Mouse (Mus musculus): Measurements from ENCODE around the gene Nme1. TPM values are rescaled to one million over a fixed set of nuclear protein-coding genes. Genes with fewer than 3 reads are reported as not detected.

Gene Nme1
- total RNA-seq (2021), result 10 to 100 TPM; 56.9 to 82.9 TPM

DNA sequence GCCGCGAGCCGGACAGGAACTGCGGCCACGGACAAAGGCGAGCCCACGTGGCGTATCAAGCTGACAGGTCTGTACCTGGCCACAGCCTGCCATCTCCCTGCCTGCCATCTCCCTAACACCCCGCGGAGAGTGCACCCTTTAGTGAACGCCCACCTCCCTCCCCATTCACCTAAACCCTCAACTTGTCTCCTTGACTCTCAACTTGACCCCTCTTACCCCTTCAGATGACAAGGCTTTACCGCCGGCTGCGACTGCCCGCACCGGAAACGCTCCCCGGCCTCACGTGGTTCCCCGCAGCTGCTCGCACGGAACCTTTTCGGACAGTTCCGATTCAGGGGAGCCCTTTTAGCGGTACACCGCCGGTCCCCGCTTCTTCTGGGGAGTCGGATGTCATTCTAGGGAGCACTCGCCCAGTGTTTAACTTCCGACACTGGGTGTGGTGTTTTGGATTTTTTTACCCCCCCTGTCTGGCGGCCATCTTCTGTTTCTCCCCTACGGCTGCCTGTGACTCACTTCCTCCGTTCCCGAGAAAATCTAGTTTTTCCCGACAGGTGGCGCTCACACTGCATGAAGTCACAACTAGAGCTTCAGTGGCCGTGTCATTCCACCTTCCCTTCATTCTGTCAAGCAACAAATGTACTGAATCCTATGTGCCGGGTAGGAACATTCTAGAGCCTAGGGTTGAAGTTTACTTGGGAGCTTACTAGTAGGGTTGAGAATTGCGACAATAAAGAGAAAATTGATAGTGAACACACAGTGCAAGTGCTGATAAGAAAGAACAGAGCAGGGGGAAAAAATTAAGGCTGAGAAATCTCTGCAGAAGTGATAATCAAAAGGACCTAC lies at the start of gene Nme1, which contains the start of gene Gm20390:
Nme1 (minus strand) TSS at position 517 of the 843 bp plus-strand sequence.
Gm20390 (minus strand) TSS at position 289 of the 843 bp plus-strand sequence.
- peak; percentile 96 for DNase-seq

GRCm38 (mm10) chr11:94003346-94003745 lies 35.0 kb upstream of the Nme1 start:
- DNase-seq, result no peak

DNA sequence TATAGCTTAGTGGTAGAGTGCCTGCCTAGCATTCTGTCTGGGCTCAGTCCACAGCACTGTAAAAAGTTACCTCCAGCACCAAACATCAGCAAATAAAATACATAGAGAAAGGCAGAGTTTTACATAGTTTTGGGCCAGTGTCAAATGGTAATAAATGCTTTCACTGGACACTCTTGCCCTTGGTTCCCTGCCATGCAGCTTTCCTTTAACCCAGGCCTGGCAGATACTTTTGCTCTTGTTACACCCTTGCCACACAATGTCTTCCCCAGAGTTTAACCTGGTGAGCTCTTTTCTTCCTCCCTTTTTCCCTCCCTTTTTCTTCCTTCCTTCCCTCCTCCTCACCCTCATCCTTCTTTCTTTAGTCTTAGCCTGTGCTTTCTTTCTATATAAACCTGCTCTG lies 31.0 kb upstream of the Nme1 start:
- DNase-seq, result no peak

GRCm38 (mm10) chr11:93997141-93997775 lies 28.9 kb upstream of the Nme1 start:
- DNase-seq, result no peak

DNA sequence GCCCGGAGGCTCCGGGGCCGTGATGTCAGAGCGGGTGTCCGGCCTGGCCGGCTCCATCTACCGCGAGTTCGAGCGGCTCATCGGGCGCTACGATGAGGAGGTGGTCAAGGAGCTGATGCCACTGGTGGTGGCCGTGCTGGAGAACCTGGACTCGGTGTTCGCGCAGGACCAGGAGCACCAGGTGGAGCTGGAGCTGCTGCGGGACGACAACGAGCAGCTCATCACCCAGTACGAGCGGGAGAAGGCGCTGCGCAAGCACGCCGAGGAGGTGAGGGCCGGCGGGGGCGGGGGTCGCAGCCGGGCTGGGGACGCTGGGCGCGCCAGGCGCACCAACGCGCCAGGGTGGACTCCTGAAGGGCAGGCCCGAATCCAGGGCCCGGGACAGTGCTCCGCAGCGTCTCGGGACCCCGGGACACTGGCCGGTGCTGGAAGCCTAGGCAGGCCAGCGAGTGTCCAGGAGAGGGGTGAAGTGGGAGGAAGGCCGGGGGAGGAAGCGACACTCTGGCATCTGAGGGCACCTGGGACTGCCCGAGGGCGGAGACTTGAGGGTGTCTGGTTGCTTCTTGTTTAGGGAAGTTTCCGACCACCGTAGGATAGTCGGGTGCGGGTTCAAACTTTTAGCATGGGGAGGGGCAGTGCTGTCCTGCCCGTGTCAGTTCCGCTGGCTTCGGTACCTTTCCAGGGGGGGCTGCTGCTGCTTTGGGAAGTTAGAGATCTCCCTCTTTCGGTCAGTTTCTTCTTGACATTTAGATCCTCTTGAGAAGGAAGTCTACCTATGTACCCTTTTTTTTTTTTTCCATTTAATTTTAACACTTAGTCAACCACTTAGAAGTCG lies 28.2 kb upstream of the Nme1 start:
- DNase-seq, result peak in 1 of 2 experiments; percentile 61

DNA sequence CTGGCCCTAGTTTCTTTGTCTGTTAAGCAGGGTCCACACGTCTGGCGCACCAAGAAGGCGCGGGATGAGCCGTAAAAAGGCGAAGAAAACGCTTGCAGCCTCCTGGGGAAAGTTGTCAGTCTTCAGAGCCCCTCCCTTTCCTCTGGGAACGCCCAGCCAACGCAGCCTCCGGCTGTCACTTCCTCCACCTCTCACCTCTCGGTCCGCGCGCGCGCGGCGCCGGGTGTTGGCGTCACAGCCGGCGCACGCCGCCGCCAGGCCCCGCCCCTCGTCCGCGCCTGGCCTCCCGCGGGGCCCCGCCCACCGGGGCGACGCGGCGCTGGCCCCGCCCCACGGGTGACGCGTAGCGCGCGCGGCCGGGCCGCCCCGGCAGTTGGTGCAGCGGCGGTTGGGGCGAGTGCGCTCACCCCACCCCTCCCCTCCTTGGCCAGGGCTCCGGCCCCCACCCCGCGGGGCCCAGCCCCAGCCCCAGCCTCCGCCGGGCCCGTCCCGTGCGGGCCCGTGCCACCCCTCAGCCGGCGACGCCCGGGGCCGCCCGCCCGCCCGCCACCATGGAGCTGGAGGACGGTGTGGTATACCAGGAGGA lies 27.5 kb upstream of the Nme1 start, which contains the start of gene Spag9:
Spag9 (plus strand) TSS at position 372 of the 586 bp plus-strand sequence.
- peak; percentile 90 for DNase-seq

DNA sequence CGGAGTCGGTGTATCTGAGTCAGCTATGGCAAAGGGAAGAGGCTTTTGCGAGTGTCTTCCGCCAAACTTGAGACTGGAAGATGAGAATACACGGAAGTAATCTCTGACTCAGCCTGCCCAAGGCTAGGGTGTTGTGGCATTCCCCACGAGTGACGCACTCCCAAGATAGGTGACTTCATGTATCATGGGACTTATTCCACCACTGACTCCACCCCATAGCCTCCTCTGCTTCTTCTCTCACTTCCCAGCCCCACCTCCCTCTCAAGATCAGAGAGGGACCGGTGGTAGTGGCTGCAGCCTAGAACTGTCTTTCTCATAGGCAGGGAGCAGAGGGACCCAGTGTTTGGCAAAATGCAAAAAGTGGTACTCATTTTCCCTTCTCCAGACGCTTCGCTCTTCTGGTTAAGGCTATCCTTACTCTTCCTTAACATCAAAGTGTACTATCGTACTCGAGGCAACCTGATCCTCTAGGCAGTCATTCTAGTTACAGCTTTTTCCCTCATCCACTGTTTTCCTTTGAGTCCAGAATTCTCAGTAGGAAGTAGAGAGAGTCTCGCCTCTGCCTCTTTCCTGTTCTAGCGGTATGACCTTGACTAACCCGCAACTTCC lies 26.9 kb upstream of the Nme1 start:
- peak; percentile 63 to 67 for DNase-seq

GRCm38 (mm10) chr11:93994531-93994930 lies 26.2 kb upstream of the Nme1 start:
- no peak for DNase-seq

DNA sequence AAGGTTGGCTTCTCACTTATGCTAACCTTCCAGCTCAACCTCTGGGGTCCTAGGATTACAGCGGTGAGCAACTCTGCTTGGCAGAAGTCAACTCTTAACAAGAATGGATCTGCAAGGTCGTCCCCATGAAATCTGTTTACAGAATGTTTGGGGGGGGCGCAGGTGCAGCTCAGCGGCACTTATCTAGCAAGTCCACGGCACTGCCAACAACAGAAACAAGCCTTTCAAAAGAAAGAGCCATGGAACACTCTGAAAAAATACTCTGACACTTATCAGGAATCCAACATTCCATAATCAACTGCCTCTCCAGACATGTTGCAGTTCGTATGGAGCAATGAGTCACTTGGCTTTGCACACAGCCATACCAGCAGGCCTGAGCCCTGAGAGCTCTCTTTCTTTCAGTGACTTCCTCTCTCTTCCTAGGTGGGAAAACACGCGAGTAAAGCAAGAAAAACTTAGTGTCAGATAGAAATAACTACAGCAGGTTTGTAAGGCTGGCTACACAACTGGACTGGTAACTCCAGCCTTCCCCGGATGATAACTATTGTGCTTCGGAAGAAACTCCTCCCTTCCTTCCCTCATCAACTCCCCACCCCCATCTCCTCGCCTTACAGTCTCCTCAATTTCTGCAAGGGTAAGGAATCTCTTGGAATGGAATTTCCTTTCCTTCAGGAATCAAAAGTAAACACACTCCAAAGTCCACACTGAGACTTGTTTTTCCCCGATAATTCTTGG lies 20.2 kb upstream of the Nme1 start:
- no peak for DNase-seq

DNA sequence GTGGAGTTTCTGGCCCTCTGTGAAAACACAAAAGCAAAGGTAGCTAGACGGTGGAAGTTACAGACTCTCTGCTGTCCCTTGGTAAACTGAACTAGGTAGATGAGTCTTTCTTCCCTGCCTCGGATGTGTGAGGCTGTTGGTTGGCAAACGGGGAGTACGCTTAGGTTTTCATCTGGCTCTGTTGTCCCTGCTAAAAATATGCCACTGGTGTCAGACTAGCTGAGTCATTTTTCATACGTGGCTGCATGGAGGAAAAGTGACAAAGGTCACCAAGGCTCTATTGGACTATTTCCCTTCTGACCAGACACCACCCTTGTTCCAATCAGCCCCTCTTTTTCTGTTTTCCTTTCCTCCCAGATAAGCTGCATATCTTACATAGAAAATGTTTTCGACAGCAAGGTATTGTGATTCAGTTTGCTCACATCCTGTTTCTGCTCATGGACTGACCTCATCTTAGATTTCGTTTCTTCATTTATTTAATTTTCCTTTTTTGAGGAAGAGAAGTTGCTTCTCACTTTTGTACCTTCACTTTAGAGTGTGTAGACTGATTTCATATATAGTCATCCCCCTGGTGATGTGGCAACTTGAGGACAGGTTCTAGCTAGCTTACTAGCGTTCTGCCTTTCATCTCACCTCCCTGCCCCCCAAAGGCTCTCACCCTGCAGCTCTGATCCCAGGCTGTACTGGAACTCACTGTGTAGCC lies 19.5 kb upstream of the Nme1 start:
- DNase-seq, result no peak

DNA sequence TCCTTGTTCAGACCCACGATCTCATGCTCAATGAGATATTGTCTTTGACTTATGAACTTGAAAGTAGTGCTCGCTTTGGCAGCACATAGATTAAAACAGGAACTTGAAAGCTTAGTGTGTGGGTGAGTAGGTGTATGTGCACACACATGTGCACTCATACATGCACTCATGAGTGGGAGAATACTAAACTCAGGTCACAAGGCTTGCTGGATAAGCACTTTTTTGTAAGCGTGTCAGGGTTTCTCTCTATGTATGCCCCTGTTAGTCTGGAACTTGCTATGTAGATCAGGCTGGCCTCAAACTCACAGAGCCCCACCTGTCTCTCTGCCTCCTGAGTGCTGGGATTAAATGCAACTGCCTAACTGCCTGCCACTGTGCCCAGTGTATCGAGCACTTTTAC lies 18.7 kb upstream of the Nme1 start:
- DNase-seq, result no peak

DNA sequence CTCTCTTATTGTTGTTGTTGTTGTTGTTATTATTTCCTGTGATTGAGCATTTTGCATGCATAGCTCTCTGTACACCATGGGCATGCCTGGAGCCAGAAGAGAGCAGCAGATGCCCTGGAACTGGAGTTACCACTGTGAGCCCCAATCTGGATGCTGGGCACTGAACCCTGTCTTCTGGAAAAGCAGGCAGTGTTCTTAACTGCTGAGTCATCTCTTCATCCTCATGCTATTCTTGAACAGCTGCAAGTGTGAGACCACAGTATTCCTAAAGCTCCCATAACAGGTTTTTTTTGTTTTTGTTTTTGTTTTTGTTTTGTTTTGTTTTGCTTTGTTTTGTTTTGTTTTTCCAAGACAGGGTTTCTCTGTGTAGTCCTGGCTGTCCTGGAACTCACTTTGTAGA lies 18.0 kb upstream of the Nme1 start:
- no peak for DNase-seq

GRCm38 (mm10) chr11:93985265-93985664 lies 16.9 kb upstream of the Nme1 start:
- DNase-seq, result no peak

GRCm38 (mm10) chr11:93984619-93985018 lies 16.3 kb upstream of the Nme1 start:
- no peak for DNase-seq

DNA sequence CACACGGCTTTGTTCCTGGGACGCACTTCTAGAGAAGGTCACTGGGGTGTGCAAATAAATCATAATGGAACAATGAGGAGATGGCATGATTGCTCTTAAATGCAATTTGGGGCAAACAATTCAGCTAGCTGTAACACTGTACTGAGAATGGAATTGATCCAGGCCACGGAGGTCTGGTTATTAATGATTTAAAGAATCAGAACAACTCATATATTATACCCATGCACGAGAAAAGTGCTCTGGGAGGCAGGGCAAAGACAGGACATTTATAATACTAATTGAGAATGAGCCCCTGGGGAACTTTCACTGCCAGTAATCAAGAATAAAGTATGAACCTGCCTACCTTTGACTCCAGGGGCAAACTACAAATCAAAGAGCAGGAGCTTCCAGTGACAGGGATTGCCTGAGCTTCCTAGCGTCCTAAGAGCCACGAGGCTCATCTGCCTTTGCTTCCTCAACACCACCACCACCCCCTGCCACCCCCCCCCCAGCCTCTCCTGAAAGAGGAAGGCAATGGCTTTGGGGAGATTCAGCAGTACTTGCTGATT lies 11.3 kb upstream of the Nme1 start:
- no peak for DNase-seq

GRCm38 (mm10) chr11:93972951-93973350 lies 4.6 kb upstream of the Nme1 start:
- DNase-seq, result no peak

- DNase-seq, result no peak
These were observed 1.5 kb upstream of the Nme1 start for GRCm38 (mm10) chr11:93969799-93970198.

GRCm38 (mm10) chr11:93969171-93969570 lies 850 bp upstream of the Nme1 start:
- no peak for DNase-seq

DNA sequence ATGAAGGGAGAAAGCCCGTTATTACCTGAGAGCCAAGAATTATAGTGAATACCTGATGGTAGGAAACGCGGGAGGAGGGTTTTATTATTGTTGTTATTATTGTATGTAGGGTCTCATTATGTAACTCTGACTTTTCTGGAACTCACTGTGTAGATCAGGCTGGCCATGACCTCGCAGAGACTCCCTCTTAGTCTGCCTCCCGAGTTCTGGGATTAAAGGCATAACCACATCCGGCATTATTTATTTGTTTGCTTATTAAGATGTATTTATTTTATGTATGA lies 467 bp upstream of the Nme1 start:
- no peak for DNase-seq

DNA sequence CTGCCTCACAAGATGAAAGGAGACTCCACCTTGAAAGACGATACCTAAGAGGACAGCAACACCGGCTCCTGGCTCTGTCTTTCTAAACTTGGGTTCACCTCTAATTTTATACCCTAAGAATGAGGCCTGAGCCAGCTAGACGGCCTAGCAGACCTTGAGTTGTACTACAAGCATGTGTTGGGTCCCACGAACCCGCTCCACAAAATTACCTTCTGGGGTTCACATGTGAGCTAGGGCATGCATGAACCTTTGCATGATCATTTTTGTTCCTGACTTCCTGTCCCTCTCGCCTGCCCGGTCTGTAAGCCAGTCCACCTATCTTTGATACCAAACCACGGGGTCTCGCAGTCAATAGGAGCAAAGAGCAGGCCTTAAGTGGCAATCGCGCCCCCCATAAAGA lies 940 bp downstream of the Nme1 start:
- DNase-seq, result no peak

DNA sequence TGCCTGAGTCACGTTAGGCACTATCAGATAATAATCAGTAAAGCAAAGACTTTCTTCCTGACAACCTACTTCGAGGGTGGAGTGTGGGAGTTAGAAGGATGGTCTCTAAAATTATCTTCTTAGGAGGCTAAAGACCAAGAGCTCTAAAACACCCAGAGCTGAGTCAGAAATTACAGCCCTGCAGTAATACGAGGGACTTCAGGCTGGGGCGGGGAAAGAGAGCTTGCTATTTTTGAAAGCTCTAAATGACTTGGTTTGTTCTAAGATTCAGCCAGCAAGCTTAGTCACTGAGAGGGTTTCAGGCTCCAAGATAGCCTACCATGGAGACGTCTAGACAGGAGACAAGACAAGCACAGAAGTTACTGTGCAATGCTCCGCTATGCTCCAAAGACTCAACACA lies 2.9 kb downstream of the Nme1 start:
- no peak for DNase-seq

All from layer of hippocampus, postnatal 36 days (tissue).